Mouse (Mus musculus) naive thymus-derived CD4-positive, alpha-beta T cell, adult 2 months (primary cell): ENCODE results near the gene Map10.

Source experiments
- DNase-seq: peaks from one replicate; pipeline ENCODE4 v3.0.0-alpha.2; 2011; ENCODE audit warnings: low read depth

Gene Map10

DNA sequence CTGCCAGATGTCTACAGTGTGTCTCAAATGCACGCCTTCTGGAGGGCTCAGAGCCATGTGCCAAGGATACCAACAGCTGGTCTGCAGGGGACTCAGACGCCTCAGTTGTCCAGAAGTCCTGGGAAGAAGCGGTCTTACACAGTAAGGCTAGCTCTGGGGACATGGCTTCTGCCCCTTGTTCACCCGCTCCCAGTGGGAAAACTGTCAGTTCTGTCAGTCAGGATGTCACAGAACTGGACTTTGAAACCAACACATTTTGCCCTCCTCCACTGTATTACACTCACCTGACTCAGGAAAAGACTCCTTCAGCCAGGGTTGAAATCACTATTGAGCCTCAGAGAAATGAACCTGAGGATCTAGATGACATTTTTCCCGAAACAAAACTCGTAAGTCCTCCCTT, 802 bp downstream of the Map10 start:
- no peak for DNase-seq

DNA sequence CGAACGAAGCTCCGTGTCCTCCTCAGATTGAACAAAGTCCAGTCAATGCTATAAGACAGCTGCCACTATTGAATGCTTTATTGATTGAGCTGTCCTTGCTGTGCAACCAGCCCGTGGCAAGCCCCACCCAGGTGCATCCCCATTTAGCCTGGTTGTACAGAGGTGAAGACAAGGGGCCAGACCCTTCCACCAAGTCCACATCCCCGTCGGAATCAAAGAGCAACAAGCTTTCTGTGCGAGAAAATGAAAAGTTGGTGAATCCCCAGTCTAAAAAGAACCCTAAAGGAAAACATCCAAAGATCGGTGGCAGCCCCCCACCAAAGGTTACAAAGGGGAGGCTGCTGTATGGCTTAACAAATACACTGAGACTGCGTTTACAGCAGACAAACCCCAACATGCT, 1.3 kb downstream of the Map10 start:
- no peak for DNase-seq

- DNase-seq, result no peak
Measured at GRCm38 (mm10) chr8:125671371-125671770, 1.8 kb downstream of the Map10 start.

GRCm38 (mm10) chr8:125675796-125676195, 6.2 kb downstream of the Map10 start:
- DNase-seq, result no peak

DNA sequence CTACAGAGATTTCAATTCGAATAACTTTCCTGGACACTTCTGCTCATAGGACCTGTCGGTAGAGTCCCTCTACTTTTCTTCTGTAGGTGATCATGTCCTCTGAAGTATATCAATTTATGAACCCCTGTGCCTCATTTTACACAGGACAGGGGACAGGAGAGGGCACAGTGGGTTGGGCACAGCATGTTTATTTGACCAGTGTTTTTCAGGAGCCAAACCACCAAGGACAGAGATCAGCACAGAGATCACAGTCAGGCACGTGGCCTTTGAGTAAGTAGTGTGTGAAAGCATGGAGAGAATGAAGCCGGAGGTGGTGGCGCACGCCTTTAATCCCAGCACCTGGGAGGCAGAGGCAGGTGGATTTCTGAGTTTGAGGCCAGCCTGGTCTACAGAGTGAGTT, 7.9 kb downstream of the Map10 start:
- no peak for DNase-seq

- no peak for DNase-seq
Measured at GRCm38 (mm10) chr8:125678854-125679648, 9.4 kb downstream of the Map10 start.

DNA sequence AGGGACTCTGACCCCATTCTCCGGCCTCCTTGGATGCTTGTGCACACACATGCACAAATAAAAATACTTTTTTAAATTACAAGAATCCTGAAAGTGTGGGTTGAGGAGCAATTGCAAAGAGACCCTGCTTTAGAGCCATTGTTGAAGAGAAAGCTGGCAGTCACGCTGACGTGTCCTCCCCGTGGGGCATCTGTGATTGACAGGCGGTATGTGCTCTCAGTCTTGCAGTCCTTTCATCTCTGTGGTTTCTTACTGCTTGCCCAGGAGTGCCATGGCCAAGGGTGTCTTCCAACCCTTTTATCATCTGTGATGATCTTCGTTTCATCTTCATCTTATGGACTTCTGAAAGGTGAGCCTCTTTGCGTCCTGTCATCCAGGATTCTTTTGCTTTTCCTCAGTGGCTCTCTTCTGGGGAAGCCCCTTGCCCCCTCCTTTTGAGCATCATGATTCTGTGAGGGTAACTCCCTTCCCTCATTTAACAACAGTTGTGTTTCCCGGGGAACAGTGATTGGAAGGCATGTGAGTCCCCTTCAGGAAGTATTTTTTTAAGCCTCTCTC, 11.3 kb downstream of the Map10 start:
- peak; percentile 38 for DNase-seq

- DNase-seq, result no peak
Measured at GRCm38 (mm10) chr8:125685216-125685760, 15.7 kb downstream of the Map10 start.

GRCm38 (mm10) chr8:125686221-125686865, 16.7 kb downstream of the Map10 start:
- no peak for DNase-seq

DNA sequence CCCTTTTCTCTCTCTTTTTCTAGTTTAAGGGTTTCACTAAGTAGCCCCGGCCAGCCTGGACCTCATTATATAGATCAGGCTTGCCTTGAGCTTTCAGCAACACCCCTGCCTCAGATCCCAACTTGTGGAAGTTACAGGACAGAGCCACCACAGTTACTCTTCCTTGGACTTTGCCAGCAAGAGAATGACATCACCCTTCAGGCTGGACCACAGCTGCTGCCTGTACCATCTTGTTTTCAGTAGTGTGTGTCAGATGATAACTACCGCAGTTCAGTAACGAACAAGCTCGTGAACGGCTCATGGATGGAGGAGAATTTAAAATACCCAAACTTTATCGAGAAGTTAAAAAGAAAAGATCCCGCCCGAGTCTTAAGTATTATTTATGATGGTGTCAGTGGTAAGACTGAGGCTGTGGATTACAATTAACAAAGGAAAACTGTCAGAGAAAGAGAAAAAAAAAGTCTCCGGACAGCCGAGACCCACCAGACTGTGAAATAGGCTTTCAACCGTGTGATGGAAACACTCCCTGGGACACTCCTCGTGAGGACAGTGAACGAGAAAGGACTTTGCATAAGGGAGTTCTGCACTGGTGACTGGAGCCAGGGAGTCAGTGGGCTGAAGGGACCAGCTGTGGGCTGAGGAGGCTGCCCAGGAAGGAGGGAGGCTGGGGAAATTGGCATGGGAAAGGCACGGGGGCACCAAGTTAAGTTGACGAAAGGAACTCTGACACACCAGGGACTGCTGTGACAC, 20.7 kb downstream of the Map10 start:
- DNase-seq, result no peak

- DNase-seq, result no peak
Measured at GRCm38 (mm10) chr8:125690961-125691360, 21.3 kb downstream of the Map10 start.

- DNase-seq, result no peak
Measured at GRCm38 (mm10) chr8:125692447-125692846, 22.8 kb downstream of the Map10 start.

GRCm38 (mm10) chr8:125693197-125693596, 23.6 kb downstream of the Map10 start:
- DNase-seq, result no peak

DNA sequence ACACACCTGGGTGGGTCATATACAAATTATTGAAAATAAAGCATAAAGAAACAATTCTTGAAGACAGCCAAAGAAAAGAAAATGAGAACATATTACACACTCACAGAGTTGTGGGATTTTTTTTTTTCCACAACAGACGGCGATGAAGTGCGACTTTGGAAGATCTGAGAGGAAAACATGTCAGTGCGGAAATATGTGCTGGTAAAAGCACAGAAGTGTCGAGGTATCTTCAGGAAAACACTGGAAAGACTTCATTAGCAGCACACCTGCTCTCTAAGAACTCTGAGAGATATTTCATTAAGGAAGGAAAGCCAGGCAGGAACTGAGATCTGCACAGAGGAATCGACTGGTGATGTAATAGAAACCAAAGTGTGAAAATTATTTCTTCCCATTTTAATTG, 26.3 kb downstream of the Map10 start:
- DNase-seq, result no peak

- DNase-seq, result no peak
Measured at GRCm38 (mm10) chr8:125699391-125700025, 29.9 kb downstream of the Map10 start.

DNA sequence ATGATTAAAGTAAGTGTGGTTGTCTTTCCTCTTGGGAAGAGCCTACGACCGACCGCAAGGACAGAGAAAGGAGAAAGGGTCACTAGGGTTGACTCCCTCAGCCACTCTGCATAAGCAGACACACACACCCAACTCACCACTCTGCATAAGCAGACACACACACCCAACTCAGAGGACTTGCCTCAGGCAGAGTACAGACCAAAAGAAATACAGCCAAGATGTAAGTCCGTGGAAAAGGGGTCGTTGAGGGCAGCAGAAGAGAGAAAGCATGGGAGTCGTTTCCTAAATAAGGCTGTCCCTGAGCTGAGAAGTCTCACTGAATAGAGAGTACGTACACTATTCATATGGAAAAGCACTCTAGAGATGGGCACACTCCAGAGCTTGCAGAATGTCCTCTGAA, 30.8 kb downstream of the Map10 start:
- DNase-seq, result no peak

DNA sequence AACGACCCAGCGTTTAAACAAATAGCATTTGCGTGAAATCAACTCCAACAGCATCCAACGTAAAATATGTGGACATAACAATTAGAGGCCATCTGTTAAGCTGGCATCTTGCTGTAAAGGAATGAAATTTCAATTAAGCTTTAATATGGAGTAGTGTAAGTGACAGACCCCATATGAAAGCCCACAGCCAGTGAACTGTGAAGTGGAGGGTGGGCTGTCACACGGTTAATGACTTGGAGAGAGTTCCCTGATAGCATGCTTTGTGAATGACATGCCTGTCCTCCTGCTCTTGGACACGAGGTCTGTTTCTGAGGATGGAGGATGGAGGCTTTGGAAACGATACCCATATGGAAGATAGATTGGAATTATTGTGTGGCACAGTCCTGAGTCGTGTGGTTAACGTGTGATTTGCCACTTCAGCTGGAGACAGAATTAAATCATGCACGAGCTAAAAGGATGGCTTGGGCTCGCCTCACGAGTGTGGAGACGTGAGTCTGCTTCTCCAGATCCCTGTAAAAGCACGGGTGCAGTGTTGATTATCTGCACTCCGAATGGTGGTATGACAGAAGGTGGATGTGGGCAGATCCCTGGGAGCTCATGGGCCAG, 33.4 kb downstream of the Map10 start:
- no peak for DNase-seq

DNA sequence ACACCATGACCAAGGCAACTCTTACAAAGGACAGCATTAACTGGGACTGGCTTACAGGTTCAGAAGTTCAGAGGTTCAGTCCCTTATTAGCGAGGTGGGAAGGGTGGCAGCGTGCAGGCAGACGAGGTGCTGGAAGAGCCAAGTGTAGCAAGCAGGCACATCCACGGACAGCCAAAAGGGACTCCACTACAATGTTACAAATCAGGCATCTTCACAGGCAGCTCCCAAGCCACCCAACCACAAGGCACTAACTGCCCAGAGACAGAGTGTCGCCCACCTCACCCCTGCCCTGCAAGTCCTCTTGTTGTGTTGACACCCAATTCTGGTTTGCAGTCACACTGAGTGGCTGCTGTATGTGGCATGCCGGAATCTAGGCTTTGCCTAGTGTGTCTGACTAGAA, 34.8 kb downstream of the Map10 start:
- DNase-seq, result no peak

DNA sequence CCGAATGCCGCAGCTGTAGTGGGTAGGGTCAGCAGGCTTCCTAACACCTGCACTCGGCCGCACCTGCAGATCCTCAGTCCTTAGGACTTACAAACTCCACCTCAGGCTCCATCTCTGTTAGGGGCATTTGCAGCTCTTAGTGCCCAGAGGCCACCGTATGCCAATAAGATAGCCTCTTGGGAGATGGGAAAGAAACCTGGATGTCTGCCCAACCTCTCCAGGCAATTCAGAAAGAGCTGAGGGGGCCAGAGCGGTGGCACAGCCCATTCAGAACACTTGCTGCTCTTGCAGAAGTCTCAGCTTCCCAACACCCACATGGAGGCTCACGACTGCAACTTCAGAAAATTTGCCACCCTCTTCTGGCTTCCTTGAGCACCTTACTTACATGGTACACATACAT, 36.2 kb downstream of the Map10 start:
- no peak for DNase-seq

GRCm38 (mm10) chr8:125709171-125709570, 39.6 kb downstream of the Map10 start:
- DNase-seq, result no peak

DNA sequence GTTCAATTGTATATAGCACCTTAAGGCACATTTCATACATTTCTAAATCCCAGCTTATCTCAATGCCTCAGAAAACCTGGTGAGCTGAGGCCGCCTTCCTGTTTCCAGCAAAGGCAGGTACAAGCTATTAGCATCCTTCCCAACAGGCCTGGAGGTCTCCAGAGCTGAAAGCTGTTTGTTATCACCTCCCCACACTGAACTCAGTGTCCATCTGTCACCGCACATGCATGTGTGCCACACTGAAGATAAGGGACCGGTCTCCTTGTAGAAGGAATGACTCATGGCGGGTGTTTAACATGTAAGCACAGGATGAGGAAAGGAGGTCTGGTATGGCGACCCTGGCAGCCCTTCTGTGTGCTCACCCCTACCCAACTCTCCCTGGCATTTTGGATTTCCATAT, 41.9 kb downstream of the Map10 start:
- no peak for DNase-seq

- DNase-seq, result no peak
Measured at GRCm38 (mm10) chr8:125716211-125716610, 46.6 kb downstream of the Map10 start.
